Mouse (Mus musculus) hematopoietic stem cell, adult 5-6 weeks (primary cell): ENCODE results near the gene Mcat. TPM values are rescaled to one million over a fixed set of nuclear protein-coding genes. Genes with fewer than 3 reads are reported as not detected.

Experiments
- ATAC-seq, 2 experiments: fragments of 125-278 bp in 1 of 2; replicated peaks in 1 of 2; 2 replicates each; pipeline ENCODE4 v1.8.0; 2016 to 2017; ENCODE audit warnings: inconsistent platforms in 2 of 2, mild to moderate bottlenecking in 2 of 2, moderate number of reproducible peaks in 2 of 2, low read depth in 1 of 2, moderate TSS enrichment in 1 of 2; ENCODE audit not compliant: low FRiP score in 2 of 2, poor library complexity in 2 of 2, severe bottlenecking in 2 of 2, insufficient read depth in 1 of 2, low TSS enrichment in 1 of 2
- total RNA-seq: library from RNA; stranded (forward); fragments of 172-1452, 232-1000 nt; gene quantifications from 2 replicates; pipeline ENCODE4 v1.2.3, GENCODE M21; 2017

The Mcat gene
- 12.4 and 12.7 TPM in 2 replicates for total RNA-seq

DNA sequence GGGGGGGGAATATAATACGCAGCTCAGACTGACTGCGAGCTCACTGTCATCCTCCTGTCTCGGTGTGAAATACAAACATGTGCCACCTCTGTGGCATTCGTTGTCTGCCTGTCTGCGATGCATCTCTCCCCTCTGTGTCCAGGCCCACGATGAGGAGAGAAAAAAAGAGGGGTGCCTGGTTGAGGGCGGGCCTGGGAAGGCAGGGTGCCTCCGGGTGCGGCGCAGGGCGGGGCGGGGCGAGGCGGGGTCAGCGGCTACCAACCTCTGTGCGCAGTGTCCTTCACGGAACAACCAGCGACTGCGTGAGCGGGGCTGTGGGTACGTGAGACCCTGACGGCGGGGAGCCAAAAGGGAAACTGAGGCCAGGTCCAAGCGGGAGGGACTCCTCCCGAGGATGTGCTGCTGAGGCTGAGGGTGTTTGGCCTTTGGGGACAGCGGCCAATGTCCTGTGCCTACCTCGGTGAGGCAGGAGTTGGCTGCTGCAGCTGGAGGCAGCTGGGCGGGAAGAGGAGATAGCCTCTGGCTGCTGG, at the start of gene Mcat, which contains the start of gene Tspo:
Gene Mcat, minus strand, starts transcription at position 461 of the 530 bp plus-strand sequence.
Gene Tspo, plus strand, starts transcription at position 266 of the 530 bp plus-strand sequence.
- peak; percentile 38 to 66; a peak in 3 of 4 replicates for ATAC-seq

DNA sequence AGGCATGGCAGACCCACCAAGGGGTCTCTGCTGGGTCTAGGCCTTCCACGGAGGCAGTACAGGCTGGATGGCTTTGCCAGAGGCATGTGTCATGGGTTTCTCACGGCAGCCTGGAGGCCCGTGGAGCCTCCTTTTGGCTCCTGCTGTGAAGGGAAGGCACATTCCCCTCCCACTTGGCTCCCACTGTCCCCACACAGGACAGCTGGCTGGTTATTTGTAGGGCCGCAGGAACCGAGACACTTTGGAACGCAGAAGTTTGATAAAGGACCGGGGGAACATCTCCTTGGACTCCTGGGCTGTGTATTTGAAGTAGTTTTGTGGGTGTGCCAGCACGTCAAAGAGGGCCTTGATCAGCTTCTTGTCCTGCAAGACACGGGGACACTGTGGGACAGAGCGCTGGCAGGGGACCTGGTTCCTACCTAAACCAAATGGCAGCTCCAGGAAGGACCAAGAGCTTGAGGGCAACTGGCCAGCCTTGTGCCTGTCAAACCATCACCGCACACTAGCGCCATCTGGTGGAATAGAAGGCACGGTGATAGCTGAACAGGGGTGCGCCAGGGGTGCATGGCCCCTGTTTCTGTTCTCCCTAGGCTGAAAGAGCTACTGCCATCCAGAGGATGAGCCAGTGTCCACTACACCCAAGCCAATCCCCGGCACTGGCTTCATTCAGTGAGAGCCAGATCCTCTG, 43.7 kb upstream of the Mcat start:
- peak; percentile 67 to 77 for ATAC-seq

DNA sequence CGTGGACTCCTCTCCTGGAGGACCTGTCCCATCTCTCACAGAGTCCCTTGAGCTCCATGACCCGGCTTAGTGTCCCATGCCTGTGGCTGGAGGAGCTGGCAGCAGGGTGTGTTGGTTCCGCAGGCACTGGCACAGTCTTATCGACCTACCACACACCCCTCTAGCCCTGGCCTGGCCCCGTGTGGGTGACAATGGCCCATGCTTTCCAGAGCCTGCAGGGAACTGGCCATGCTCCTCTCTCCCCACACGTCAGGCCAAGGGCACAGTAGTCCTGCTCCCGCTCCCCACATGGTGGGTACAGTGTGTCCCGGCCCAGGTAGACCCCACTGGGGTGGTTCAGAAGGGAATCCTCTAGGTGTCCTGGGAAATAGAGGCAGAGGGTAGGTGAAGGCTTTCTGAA, 43.1 kb upstream of the Mcat start:
- ATAC-seq, result no peak

DNA sequence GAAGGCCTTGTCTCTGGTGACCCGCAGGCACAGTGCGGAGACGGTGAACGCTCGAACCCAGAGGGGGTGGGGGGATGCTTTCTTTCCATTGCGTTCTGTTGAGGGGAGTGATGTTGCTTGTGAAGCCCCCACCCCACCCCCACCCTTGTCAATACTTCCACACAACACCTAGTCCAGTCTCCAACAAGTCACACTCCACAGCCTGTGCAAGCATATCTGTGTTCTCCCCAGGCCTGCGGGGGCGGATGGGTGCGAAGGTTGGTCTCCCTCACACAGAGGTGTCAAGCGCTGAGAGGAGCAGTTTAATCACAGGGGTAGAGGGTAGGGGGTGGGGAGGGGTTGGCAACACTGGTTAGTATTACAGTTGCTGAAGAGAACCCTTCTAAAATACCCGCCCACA, 42.6 kb upstream of the Mcat start:
- ATAC-seq, result no peak

DNA sequence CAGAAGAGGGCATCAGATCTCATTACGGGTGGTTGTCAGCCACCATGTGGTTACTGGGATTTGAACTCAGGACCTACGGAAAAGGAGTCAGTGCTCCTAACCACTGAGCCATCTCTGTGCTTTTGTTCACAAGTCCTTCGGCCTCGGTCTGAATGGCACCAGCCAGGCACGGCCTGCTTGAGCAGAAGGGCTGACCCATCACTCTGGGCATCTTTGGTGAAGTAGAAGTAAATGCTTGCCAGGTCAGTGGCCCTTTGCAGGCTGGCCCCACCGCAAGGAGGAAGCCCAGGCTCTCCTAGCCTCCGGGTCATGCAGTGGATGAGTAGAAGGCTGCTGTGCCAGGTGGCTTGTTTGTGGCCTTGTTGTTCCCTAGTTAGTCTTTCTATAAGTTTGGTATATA, 39.8 kb upstream of the Mcat start:
- no peak for ATAC-seq

DNA sequence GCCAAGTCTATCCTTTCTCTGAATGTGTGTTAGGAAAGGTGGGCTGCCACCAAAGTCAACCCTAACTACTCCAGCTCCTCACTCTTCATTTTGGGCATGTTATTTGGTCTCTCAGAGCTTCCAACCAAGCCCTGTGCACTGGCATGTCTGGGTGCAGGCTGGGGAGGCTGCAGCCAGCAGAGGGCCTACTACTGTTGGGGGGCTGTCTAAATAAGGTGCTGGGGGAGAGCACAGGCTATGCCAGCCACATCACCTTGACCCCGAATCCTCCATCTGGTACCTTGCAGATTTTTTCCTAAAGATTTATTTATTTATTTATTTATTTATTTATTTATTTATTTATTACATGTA, 39.4 kb upstream of the Mcat start:
- 0 out of 4 replicates have a peak, but pooled peaks of 1 of the 2 experiments have one; percentile 1 for ATAC-seq

DNA sequence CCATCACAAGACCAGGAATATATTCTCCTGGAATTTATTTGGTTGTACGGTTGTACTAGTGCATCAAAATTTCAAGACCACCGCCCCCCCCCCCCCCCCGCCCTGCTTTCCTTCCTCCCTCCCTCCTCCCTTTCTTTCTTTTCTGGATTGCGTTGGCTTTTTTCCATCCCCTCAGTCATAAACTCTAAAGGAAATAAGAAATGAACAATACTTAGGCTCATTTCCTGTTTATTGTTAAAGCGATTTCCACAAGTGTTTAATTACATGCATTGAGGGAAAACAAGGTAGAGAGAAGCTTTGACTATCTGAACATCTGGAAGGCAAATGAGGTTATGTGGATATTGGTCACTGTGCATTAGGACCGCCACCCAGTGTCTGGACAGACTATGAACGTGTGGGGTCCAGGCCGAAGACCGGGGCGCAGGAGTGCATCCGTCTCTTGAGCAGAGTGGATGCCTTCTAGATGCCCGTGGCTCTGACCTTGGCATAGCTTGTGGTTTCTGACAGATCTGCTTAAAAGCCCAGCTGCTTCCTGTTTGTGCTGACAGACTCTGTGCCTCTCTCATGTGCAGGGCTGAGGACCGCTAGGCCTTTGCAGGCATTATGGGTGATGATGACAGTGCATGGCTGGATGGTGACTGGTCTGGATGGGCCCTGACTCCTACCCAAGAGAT, 38.9 kb upstream of the Mcat start:
- peak; percentile 84 to 90 for ATAC-seq

DNA sequence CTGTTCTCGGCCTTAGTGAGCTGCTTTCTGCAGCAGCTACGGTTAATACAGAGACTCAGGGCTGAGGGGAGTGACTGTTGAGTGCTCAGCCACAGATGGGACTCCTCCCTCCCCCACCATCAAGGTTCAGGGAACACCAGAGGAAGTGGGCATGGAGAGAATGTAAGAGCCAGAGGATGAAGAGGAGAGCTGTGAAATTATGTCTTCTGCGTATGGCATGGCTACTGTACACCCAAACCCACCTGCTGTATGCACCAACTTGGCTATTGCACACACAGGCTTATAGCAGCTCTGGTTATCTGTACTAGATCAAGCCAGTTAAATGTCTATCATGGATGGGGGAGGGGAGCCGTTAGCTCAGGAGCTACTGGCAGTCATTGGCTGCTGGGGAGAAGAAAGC, 37.6 kb upstream of the Mcat start:
- ATAC-seq, result no peak

DNA sequence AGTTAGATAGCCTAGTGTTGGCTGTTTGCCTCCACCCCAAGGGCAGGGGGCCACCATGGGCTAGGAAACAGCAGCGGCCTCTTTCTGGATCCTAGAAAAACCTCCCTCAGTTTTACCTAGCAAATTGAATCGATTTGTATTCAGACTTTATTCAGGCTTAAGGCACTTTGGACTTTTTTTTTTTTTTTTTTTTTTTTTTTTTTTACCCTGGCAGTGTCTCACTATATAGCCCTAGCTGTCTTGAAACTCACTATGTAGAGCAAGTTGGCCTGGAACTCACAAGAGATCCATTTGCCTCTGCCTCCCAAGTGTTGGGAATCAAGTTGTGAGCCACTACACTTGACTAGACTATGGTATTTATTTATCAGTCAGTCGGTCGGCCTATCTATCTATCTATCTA, 33.2 kb upstream of the Mcat start:
- no peak for ATAC-seq

DNA sequence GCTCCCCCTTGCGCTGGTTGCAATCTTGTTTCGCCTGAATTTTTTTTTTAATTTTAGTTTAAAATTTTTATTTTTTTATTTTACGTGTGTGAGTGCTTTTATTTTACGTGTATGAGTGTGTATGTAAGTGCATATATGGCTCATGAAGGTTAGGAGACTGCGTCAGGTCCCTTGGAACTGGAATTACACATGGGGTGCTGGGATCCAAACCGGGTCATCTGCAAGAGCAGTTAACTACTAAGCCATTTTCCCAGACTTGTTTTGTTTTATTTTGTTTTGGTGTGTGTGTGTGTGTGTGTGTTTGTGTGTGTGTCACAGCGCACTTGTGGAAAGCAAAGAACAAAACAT, 31.8 kb upstream of the Mcat start:
- ATAC-seq, result no peak

DNA sequence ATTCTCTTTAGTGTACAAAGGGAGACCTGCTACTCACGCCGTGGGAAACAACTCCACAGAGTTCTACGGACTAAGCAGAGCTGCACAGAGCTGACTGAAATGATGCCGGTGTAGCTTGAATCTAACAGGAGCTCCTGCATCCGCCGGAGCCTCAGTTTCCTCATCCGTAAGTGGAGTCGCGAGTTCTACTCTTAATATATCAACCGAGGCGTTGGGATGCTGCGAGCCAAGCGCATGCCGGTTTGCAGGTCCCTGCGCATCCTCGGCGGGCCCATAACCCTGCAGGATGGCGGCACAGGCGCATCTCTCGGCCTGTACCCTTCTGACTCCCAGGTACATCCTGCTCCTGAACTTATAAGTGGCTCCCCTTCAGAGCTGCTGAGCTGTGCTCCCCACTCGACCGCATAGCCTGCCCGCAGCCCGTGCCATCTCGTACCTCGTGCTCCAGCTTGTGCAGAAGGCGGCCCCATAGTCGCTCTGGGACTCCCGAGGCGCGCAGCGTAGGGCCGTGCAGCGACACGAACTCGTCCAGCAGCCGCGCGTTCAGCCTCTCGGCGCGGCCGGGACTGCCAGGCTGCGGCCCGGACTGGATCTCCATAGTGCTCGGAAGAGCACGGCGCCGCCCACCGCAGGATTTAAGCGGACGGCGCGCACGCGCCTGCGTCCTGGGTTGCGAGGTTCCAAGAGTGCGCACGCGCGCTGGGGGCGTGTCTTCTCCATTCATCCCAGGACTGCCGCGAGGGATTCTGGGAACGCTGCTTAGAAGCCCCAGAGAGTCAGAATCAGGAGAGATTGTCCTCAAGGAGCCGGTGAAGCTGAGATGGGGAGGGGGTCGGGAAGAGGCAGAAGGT, 31.2 kb upstream of the Mcat start, which contains the start of gene Ttll12:
Gene Ttll12, minus strand, starts transcription at position 645 of the 851 bp plus-strand sequence.
- ATAC-seq, result peak; percentile 80 to 86

DNA sequence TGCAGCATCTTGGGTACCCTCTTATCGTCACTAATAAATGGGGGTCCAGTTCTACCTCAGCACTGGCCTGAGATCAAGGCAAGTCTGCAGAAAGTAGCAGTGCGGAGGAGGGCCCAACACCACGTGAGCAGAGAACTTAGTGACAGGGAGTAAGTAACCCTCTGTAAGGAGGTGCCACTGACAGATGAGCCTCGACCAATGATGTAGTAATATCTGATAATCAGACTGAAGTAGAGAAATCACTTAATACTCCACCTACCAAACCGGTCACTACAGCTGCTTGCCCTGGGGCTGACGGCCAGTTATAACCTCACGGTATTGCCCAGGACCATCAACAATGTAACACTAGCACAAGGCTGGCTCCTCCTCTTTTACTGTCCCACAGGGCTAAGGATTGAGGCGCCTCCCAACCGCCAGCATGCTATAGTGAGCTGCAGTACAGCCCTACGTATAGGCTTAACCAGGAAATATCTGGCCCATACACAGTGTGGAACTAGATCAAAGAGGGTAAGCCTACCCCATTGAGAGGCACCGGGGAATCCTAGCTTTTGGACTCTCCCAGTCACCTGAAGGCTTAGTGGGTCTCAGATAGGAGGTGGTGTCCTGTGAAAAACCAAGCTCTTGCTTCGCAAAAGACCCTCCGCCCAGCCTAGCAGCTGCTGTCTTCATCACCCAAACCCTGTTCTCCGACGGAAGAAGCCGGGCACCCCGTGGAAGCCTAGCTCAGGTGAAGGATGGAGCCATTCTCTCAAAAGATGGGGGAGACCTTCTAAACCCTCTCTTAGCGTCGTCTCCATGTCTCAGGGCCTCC, 30.3 kb upstream of the Mcat start:
- peak in 1 of 2 experiments; percentile 10; a peak in 1 of 4 replicates for ATAC-seq

DNA sequence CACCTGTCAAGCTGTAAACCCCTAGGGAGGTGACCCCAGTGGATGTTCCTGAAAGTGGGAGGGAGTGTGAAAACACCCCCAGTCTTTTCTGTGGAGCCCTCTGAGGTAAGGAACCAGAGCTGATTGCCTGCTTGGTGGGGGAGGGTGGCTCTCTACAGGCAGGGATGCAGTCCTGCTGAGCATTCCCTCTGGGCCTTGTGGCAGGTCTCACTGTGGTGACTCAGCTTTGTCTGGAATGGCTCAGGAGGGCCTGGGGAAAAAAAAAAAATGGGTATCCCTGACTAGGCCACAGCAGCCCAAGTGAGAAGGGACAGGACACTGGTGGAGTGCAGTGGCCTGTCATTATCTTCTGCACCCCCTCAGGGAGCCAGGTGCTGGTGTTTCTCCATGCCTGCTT, 29.6 kb upstream of the Mcat start:
- no peak for ATAC-seq

DNA sequence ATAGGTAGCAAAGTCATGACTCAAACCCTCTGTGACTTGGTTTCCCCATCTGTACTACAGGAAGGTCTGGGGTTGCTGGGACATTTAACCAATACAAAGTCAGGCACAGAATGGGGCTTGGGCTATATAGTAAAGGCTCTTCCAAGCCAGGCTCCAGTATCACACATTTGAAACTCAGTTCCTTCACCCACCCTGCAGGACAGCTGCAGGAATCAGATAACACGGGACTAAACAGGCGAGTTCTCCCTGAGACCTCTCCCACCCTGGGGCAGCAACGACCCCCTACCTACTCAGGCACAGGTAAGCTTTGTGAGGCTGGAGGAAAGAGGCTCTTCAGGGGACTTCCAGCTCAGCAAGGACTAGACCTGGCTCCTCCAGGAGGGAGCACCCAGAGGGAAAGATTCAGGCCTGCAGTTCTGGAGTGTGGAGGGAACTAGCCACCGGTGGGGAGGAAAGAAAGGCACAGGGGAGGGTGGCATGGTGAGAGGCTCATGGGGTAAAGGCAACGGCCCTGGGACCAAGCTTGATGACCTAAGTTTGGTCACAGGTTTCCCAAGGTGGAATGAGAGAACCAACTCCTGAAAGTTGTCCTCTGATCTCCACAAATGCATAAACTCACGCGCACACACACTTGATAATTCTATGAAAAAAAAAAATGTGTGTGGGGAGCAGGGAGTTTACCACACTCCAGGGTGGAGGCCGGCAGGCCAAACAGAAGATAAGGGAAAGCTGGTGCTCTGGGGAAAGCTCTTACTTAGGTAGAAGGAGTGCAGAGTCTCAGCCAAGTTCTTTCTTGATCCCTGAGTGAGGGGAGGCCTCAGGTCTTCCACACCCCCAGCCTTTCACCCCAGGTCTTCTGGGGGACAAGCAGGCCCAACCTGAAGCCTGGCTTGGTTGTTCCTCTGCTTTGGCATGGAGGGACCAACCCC, 28.9 kb upstream of the Mcat start:
- ATAC-seq, result no peak

DNA sequence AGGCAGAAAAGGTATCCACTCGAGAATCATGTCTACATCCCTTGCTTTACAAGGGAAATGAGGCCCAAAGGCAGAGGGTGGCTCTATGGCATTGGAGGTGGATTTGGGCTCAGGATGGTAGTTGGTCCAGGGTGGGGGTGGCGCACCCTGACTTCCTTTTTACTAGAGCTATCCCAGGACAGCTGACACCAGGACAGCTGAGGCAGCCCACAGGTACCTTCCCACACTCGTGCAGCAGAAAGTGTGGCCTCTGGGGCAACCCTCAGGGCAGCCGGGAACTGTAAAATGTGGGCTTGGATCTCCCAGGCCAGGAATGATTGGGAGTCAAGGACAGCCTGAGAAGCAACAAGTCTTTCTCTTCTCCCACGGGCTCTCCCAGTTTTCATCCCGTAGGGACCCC, 28.2 kb upstream of the Mcat start:
- ATAC-seq, result no peak

DNA sequence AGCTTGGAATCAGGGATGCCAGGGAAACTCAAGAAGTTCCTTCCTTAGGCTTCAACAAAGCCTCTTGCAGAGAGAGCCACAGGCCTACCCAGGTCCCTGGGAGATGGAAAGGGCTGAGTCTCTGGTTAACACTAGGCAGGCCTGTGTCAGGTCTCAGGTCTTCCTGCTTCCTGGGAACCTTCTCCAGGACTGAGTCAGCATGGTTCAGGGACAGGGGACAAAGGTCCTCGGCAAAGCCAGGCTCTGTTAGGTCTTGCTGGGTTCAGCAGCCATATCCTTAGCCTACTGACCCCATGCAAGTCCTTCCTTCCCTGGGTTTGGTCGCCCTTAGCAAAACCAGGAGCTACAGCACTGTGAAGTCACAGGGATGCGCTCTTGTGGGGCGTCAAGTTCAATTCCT, 27.3 kb upstream of the Mcat start:
- ATAC-seq, result no peak
